Mouse (Mus musculus) spleen, adult 2 months (tissue): ENCODE results near the gene Fh1.

ENCODE experiments used
- CTCF ChIP-seq: fragments of 200-500 bp; IDR thresholded peaks from 2 replicates; pipeline ENCODE4 v1.5.1; 2011; ENCODE audit warnings: mild to moderate bottlenecking, inconsistent platforms; ENCODE audit not compliant: insufficient read depth, insufficient read length, insufficient replicate concordance; ENCODE audit errors: extremely low read depth
- POLR2A ChIP-seq: fragments of 200-500 bp; IDR thresholded peaks from 2 replicates; pipeline ENCODE4 v1.6.1; 2011; ENCODE audit warnings: low read depth, low read length, inconsistent platforms

DNA sequence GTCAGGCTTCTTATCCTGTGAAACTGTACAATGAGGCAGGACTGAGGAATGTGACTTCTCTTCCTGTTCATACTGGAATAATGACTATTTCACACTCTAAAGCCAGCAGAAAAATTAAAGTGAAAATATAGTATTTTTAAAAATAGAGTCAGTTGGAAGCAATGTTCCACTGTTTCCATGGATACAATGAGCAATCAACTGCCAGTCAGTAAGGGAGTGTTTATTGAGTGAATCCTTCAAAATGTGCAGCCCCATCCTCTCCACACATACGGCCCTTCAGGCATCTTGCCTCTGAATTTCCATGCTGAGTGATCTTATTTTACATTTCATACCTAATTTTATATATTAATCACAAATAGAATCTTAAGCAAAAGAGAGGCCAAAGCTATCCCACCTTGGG is 74.8 kb downstream of the Fh1 start:
- TF ChIP-seq CTCF (no peak), POLR2A (no peak)
